Mouse (Mus musculus): ENCODE measurements around the gene Terf2. TPM values are rescaled to one million over a fixed set of nuclear protein-coding genes. Genes with fewer than 3 reads are reported as not detected.

Terf2 gene
- polyA plus RNA-seq, 1 experiment = 12.7 TPM

GRCm38 (mm10) chr8:107086018-107086417, 10.3 kb downstream of the Terf2 start:
- WGBS = 97% methylated on average over 5 of the region's 5 CpGs
- TF ChIP-seq POLR2A (IDR thresholded peaks at IDR 0.05; ENCODE audit: low read depth, low read length) (no peak), CTCF (IDR thresholded peaks at IDR 0.05; ENCODE audit: extremely low read depth, insufficient read depth, insufficient read length, insufficient replicate concordance) (no peak)
- Histone ChIP-seq H3K27ac (ENCODE audit: insufficient read depth, low read length) (no peak overlapping the region), H3K27me3 (ENCODE audit: control insufficient read depth, insufficient read depth, low read length) (no peaks in the 10 kb centered on the region), H3K4me3 (ENCODE audit: extremely low read depth, insufficient read depth, insufficient read length) (no peak overlapping the region), H3K4me1 (ENCODE audit: control insufficient read depth, insufficient read depth, insufficient read length) (no peaks in the 10 kb centered on the region), H3K36me3 (ENCODE audit: control insufficient read depth, insufficient read depth, low read length) (peaks cover 11% of the 10 kb centered on the region)
- DNase-seq (ENCODE audit: low read depth in 1 of 2, low spot score in 2 of 2) = no peak

GRCm38 (mm10) chr8:107085358-107085757, 11.0 kb downstream of the Terf2 start:
- Histone ChIP-seq H3K4me3 (ENCODE audit: extremely low read depth, insufficient read depth, insufficient read length) (no peak overlapping the region), H3K36me3 (ENCODE audit: control insufficient read depth, insufficient read depth, low read length) (peaks cover 13% of the 10 kb centered on the region), H3K4me1 (ENCODE audit: control insufficient read depth, insufficient read depth, insufficient read length) (no peaks in the 10 kb centered on the region), H3K27me3 (ENCODE audit: control insufficient read depth, insufficient read depth, low read length) (no peaks in the 10 kb centered on the region), H3K27ac (ENCODE audit: insufficient read depth, low read length) (no peak overlapping the region)
- peak; percentile 35; the same call in 1 of the 2 replicates for TF ChIP-seq CTCF (IDR thresholded peaks at IDR 0.05; ENCODE audit: extremely low read depth, insufficient read depth, insufficient read length, insufficient replicate concordance)
- no peak for TF ChIP-seq POLR2A (IDR thresholded peaks at IDR 0.05; ENCODE audit: low read depth, low read length)
- no peak for DNase-seq (ENCODE audit: low read depth in 1 of 2, low spot score in 2 of 2)
- WGBS = 98% methylated on average over 17 of the region's 17 CpGs

- Histone ChIP-seq H3K4me3 (ENCODE audit: extremely low read depth, insufficient read depth, insufficient read length) (no peak overlapping the region), H3K27ac (ENCODE audit: insufficient read depth, low read length) (no peak overlapping the region), H3K4me1 (ENCODE audit: control insufficient read depth, insufficient read depth, insufficient read length) (no peaks in the 10 kb centered on the region), H3K27me3 (ENCODE audit: control insufficient read depth, insufficient read depth, low read length) (no peaks in the 10 kb centered on the region), H3K36me3 (ENCODE audit: control insufficient read depth, insufficient read depth, low read length) (peaks cover 24% of the 10 kb centered on the region)
- no peak for TF ChIP-seq POLR2A (IDR thresholded peaks at IDR 0.05; ENCODE audit: low read depth, low read length)
- TF ChIP-seq CTCF (IDR thresholded peaks at IDR 0.05; ENCODE audit: extremely low read depth, insufficient read depth, insufficient read length, insufficient replicate concordance) = no peak
- no peak for DNase-seq (ENCODE audit: low read depth in 1 of 2, low spot score in 2 of 2)
- 89% methylated on average over 7 of the region's 7 CpGs for WGBS
Measured at GRCm38 (mm10) chr8:107076239-107076888, 20.0 kb downstream of the Terf2 start.

- H3K36me3 ChIP-seq (ENCODE audit: control insufficient read depth, insufficient read depth, low read length) = peaks cover 24% of the 10 kb centered on the region
- WGBS = 77% methylated on average over 1 of the region's 1 CpGs
- no peak overlapping the region for H3K27ac ChIP-seq (ENCODE audit: insufficient read depth, low read length)
- no peaks in the 10 kb centered on the region for H3K4me1 ChIP-seq (ENCODE audit: control insufficient read depth, insufficient read depth, insufficient read length)
- TF ChIP-seq POLR2A (IDR thresholded peaks at IDR 0.05; ENCODE audit: low read depth, low read length) (no peak), CTCF (IDR thresholded peaks at IDR 0.05; ENCODE audit: extremely low read depth, insufficient read depth, insufficient read length, insufficient replicate concordance) (no peak)
- no peaks in the 10 kb centered on the region for H3K27me3 ChIP-seq (ENCODE audit: control insufficient read depth, insufficient read depth, low read length)
- no peak overlapping the region for H3K4me3 ChIP-seq (ENCODE audit: extremely low read depth, insufficient read depth, insufficient read length)
- no peak for DNase-seq (ENCODE audit: low read depth in 1 of 2, low spot score in 2 of 2)
Measured at GRCm38 (mm10) chr8:107074128-107074527, 22.2 kb downstream of the Terf2 start.

- TF ChIP-seq POLR2A (IDR thresholded peaks at IDR 0.05; ENCODE audit: low read depth, low read length) (no peak), CTCF (IDR thresholded peaks at IDR 0.05; ENCODE audit: extremely low read depth, insufficient read depth, insufficient read length, insufficient replicate concordance) (no peak)
- 69% methylated on average over 4 of the region's 4 CpGs for WGBS
- Histone ChIP-seq H3K4me1 (ENCODE audit: control insufficient read depth, insufficient read depth, insufficient read length) (no peaks in the 10 kb centered on the region), H3K36me3 (ENCODE audit: control insufficient read depth, insufficient read depth, low read length) (peaks cover 24% of the 10 kb centered on the region), H3K27me3 (ENCODE audit: control insufficient read depth, insufficient read depth, low read length) (no peaks in the 10 kb centered on the region), H3K27ac (ENCODE audit: insufficient read depth, low read length) (no peak overlapping the region), H3K4me3 (ENCODE audit: extremely low read depth, insufficient read depth, insufficient read length) (no peak overlapping the region)
- no peak for DNase-seq (ENCODE audit: low read depth in 1 of 2, low spot score in 2 of 2)
Measured at GRCm38 (mm10) chr8:107073706-107074105, 22.6 kb downstream of the Terf2 start.

- peak in 1 of 2 experiments; percentile 18 for DNase-seq (ENCODE audit: low read depth in 1 of 2, low spot score in 2 of 2)
- no peak for TF ChIP-seq POLR2A (IDR thresholded peaks at IDR 0.05; ENCODE audit: low read depth, low read length)
- TF ChIP-seq CTCF (IDR thresholded peaks at IDR 0.05; ENCODE audit: extremely low read depth, insufficient read depth, insufficient read length, insufficient replicate concordance) = no peak
- H3K36me3 ChIP-seq (ENCODE audit: control insufficient read depth, insufficient read depth, low read length) = peaks cover 9% of the 10 kb centered on the region
- no peaks in the 10 kb centered on the region for H3K27me3 ChIP-seq (ENCODE audit: control insufficient read depth, insufficient read depth, low read length)
- WGBS = 44% methylated on average over 17 of the region's 17 CpGs
- H3K4me3 ChIP-seq (ENCODE audit: extremely low read depth, insufficient read depth, insufficient read length) = no peak within 1 kb of the TSS
- H3K27ac ChIP-seq (ENCODE audit: insufficient read depth, low read length) = no peak within 1 kb of the TSS
- H3K4me1 ChIP-seq (ENCODE audit: control insufficient read depth, insufficient read depth, insufficient read length) = peaks cover 5% of the 10 kb centered on the region; the same call in 1 of the 2 replicates
Measured at GRCm38 (mm10) chr8:107065511-107066496, 30.5 kb downstream of the Terf2 start, which contains the start of gene Tmed6. Gene Tmed6 (minus strand): TSS chr8:107065644.

All from spleen, adult 2 months (tissue).